Mouse (Mus musculus) CD8-positive naive resting alpha-beta T cell, adult 2 months (primary cell): Measurements from ENCODE around the gene Nvl.

ENCODE experiments used
- DNase-seq, 2 experiments: peaks; one replicate each; pipeline ENCODE4 v3.0.0; 2022; ENCODE audit warnings: low read depth in 2 of 2, low spot score in 2 of 2

Nvl gene

GRCm38 (mm10) chr1:181069671-181070070 lies 74.3 kb downstream of the Nvl start:
- no peak for DNase-seq

GRCm38 (mm10) chr1:181068344-181068743 lies 75.7 kb downstream of the Nvl start:
- no peak for DNase-seq

GRCm38 (mm10) chr1:181064648-181065047 lies 79.4 kb downstream of the Nvl start:
- DNase-seq = no peak

DNA sequence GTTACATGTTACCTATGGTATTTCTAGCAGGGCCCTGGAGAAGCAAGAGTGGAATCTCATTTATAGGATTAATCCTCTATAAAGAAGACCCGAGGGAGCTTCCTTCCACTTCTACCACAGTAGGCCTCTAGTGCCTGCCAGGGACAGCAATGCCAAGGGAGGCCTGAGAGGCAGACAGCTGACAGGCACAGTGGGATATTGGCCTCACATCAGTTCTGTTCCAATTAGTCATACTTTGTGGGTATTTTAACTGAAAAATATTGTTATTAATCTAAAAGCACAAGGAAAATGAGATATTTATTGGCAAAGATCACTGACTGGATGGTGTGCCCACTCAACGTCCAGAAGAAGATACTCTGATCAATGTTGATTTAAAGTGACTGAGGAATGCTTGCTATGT lies 80.0 kb downstream of the Nvl start:
- DNase-seq = no peak

DNA sequence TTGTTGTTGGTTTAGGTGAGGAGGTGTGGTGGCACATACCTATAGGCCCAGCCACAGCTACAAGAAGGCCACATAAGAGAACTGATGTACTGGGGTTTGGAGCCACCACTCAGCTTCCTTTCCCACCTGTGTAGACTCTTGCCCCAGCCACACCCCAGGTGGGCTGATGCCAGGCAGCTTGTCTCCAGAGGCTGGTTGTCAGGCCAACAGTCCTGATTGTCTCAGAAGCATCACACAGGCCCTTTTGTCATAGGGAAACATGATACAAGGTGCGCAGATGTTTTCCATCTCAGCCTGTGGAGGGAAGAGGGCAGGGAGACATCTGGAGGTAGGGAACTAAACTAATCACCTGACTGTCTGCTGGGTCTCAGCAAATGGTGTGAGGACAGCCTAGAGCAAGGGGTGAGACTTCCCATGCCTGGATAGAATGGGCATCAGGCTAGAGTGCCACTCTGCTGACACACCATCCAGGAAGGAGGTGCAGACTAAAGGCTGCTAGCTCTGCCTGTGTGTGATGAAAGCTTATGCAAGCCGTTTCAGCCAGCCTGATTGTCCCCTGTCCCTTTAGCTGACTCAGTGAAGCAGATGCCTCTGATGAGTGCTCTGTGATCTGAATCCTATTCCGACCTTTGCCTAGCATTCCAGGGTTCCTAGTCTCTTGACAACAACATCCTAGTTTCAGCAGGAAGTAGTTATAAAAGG lies 82.1 kb downstream of the Nvl start:
- no peak for DNase-seq

GRCm38 (mm10) chr1:181052898-181053297 lies 91.1 kb downstream of the Nvl start:
- DNase-seq = no peak

DNA sequence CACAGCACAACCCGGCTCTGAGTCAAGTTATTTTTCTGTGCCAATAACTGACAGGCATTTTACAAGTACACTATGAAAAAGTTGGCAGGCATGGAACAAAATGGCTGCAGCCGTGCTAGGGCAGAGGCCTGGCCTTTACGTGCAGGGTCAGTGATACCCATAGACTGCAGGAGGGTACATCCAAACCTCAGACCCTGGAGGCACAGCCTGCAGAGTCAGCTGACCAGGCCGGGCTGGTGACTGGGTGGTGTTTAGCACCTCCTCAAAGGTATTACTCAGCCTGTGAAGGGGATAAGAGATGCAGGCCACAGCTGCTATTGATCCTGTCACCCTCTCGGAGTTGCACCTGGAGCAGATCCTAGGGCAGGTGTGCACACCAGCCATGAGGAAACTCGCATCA lies 93.1 kb downstream of the Nvl start, which contains the start of gene 9130409I23Rik:
9130409I23Rik (plus strand) TSS at position 301 of the 400 bp plus-strand sequence.
- DNase-seq = no peak

DNA sequence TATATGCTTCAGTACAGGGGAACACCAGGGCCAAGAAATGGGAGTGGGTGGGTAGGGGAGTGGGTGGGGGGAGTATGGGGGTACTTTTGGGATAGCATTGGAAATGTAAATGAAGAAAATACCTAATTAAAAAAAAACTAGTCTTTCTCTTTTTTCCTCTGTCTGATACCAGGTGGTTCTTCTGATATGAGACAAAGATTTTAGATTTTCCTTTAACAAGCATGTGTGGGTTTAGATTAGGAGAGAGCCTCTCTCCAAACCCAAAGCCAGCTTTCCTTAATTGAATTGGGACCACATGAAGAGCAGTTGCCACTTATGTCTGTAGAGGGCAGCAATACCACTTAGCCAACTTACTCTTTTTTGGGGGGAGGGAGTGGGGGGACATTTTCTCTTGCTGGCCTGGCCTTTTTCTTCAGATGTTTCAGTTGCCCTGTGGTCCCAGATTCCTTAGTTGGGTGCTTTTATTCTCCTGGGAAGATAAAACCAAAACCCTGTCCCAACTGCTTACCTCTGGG lies 94.6 kb downstream of the Nvl start:
- no peak for DNase-seq

DNA sequence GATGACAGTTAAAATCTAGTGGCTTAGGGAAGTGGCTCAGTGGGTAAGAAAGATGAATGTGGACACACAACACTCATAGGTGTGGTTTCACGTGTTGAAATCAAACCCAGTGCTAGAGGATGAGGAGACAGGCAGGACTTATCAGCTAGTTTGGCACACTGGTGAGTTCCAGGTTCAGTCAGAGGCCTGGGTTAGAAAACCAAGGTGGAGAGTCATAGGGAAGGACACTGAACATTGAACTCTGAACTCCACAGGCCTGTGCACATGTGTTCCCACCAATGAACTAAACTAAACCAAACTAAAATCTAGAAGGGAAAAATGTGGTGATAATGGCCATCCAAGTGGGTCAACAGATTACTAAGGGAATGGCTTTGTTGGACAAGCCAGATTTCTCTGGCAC lies 96.5 kb downstream of the Nvl start:
- DNase-seq = no peak

GRCm38 (mm10) chr1:181039652-181040051 lies 104.4 kb downstream of the Nvl start:
- peak; percentile 27 to 32 for DNase-seq

DNA sequence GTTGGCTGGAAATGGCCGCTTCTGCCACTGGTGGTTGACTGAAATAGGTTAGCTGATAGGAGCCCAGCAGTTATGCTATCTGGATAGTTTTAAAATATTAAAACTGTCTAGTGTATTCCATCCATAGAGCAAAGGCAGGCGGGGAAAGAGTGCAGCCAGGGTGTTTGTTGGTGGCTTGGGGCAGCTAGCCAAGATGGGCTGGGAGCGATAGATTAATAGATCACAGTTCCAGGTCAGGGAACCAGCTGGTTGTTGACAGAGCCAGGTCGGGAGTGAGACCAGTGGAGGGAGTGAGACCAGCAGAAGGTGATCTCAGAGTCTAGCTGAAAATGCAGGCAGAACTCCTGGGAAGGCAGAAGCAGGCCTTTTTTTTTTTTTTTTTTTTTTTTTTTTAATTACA lies 106.4 kb downstream of the Nvl start:
- no peak for DNase-seq
